Mouse (Mus musculus) stomach, embryonic 14.5 days (tissue): Measurements from ENCODE around the gene Fat3. TPM values are rescaled to one million over a fixed set of nuclear protein-coding genes. Genes with fewer than 3 reads are reported as not detected.

ENCODE experiments used
- ATAC-seq: fragments of 200-750 bp; cut with Nextera tagmentation; 2 replicates; pipeline ENCODE4 v1.8.0; 2017; ENCODE audit warnings: low read depth, moderate TSS enrichment; ENCODE audit not compliant: insufficient number of reproducible peaks, insufficient read depth, low FRiP score
- H3K27ac ChIP-seq: fragments of 300-500 bp; sonication (generic); 2 replicates; pipeline ENCODE4 v1.5.1; 2014; ENCODE audit warnings: mild to moderate bottlenecking, low read length, moderate library complexity, mixed read lengths
- H3K27me3 ChIP-seq: fragments of 300-500 bp; sonication (generic); 2 replicates; pipeline ENCODE4 v1.6.1; 2014; ENCODE audit warnings: low read length, control low read depth, mixed read lengths; ENCODE audit not compliant: control insufficient read depth, insufficient read depth
- H3K36me3 ChIP-seq: fragments of 300-500 bp; sonication (generic); 2 replicates; pipeline ENCODE4 v1.6.1; 2014; ENCODE audit warnings: mild to moderate bottlenecking, control low read depth, low read length, moderate library complexity, mixed read lengths; ENCODE audit not compliant: control insufficient read depth, insufficient read depth
- H3K4me1 ChIP-seq: fragments of 300-500 bp; sonication (generic); 2 replicates; pipeline ENCODE4 v1.6.1; 2014; ENCODE audit warnings: low read length, control low read depth, mixed read lengths; ENCODE audit not compliant: control insufficient read depth, insufficient read depth
- H3K4me2 ChIP-seq: fragments of 300-500 bp; sonication (generic); replicated peaks from 2 replicates; pipeline ENCODE4 v1.6.1; 2014; ENCODE audit warnings: low read depth, low read length, control low read depth
- H3K4me3 ChIP-seq: fragments of 300-500 bp; sonication (generic); 2 replicates; pipeline ENCODE4 v1.5.1; 2014; ENCODE audit warnings: low read depth, low read length, control low read depth
- H3K9ac ChIP-seq: fragments of 300-500 bp; sonication (generic); replicated peaks from 2 replicates; pipeline ENCODE4 v1.6.1; 2014; ENCODE audit warnings: low read depth, mild to moderate bottlenecking, control low read depth, low read length, moderate library complexity, mixed read lengths
- H3K9me3 ChIP-seq: fragments of 300-500 bp; sonication (generic); 2 replicates; pipeline ENCODE4 v1.6.1; 2016; ENCODE audit warnings: low read depth, low read length, control low read depth; ENCODE audit not compliant: control insufficient read depth
- whole genome bisulfite sequencing: fragments of 180-500 bp; shearing (Covaris S2); extraction: QIAGEN DNeasy Blood & Tissue Kit; methylation state at CpG from one replicate; pipeline ENCODE4 v1.1.7; 2014; 5-methylcytosine and 5-hydroxymethylcytosine counted together
- polyA plus RNA-seq: library from polyadenylated mRNA; unstranded; fragments of >200 nt; fragmentation: Nextera tagmentation; extraction: Ambion mirVana; gene quantifications from 2 replicates; pipeline ENCODE4 v1.2.1, GENCODE M21; 2014

The Fat3 gene
- polyA plus RNA-seq, 1 experiment from 2014 or later, result 3.2 TPM

GRCm38 (mm10) chr9:16024706-16025105, 476.4 kb downstream of the Fat3 start:
- no peaks in the 10 kb centered on the region for H3K36me3 ChIP-seq
- WGBS, result 95% methylated on average over 7 of the region's 7 CpGs
- no peak overlapping the region for H3K27ac ChIP-seq
- H3K9ac ChIP-seq, result no peak overlapping the region
- no peak for ATAC-seq
- H3K4me2 ChIP-seq, result no peak overlapping the region
- no peaks in the 10 kb centered on the region for H3K27me3 ChIP-seq
- no peak overlapping the region for H3K4me3 ChIP-seq
- H3K9me3 ChIP-seq, result no peaks in the 10 kb centered on the region
- no peaks in the 10 kb centered on the region for H3K4me1 ChIP-seq

GRCm38 (mm10) chr9:16014115-16014514, 487.0 kb downstream of the Fat3 start:
- no peaks in the 10 kb centered on the region for H3K4me1 ChIP-seq
- no peak overlapping the region for H3K4me2 ChIP-seq
- ATAC-seq, result no peak
- H3K36me3 ChIP-seq, result no peaks in the 10 kb centered on the region
- H3K27me3 ChIP-seq, result no peaks in the 10 kb centered on the region
- H3K9me3 ChIP-seq, result no peaks in the 10 kb centered on the region
- WGBS, result 64% methylated on average over 2 of the region's 2 CpGs
- H3K27ac ChIP-seq, result no peak overlapping the region
- no peak overlapping the region for H3K4me3 ChIP-seq
- no peak overlapping the region for H3K9ac ChIP-seq

- Histone ChIP-seq H3K4me2 (no peak overlapping the region), H3K9me3 (no peaks in the 10 kb centered on the region), H3K9ac (no peak overlapping the region), H3K4me1 (no peaks in the 10 kb centered on the region), H3K4me3 (no peak overlapping the region), H3K27me3 (no peaks in the 10 kb centered on the region), H3K27ac (no peak overlapping the region), H3K36me3 (no peaks in the 10 kb centered on the region)
- WGBS, result 88% methylated on average over 3 of the region's 3 CpGs
- no peak for ATAC-seq
These were observed 489.7 kb downstream of the Fat3 start for GRCm38 (mm10) chr9:16011382-16011781.

- H3K27ac ChIP-seq, result no peak overlapping the region
- ATAC-seq, result no peak
- 89% methylated on average over 5 of the region's 5 CpGs for WGBS
- H3K27me3 ChIP-seq, result no peaks in the 10 kb centered on the region
- no peak overlapping the region for H3K4me3 ChIP-seq
- no peak overlapping the region for H3K9ac ChIP-seq
- H3K9me3 ChIP-seq, result no peaks in the 10 kb centered on the region
- H3K4me1 ChIP-seq, result no peaks in the 10 kb centered on the region
- H3K36me3 ChIP-seq, result no peaks in the 10 kb centered on the region
- H3K4me2 ChIP-seq, result no peak overlapping the region
These were observed 493.6 kb downstream of the Fat3 start for GRCm38 (mm10) chr9:16007516-16007915.

GRCm38 (mm10) chr9:16002991-16003390, 498.1 kb downstream of the Fat3 start:
- Histone ChIP-seq H3K27ac (no peak overlapping the region), H3K27me3 (no peaks in the 10 kb centered on the region), H3K4me3 (no peak overlapping the region), H3K4me2 (no peak overlapping the region), H3K9me3 (no peaks in the 10 kb centered on the region), H3K4me1 (no peaks in the 10 kb centered on the region), H3K36me3 (no peaks in the 10 kb centered on the region), H3K9ac (no peak overlapping the region)
- no peak for ATAC-seq
- 79% methylated on average over 1 of the region's 1 CpGs for WGBS

GRCm38 (mm10) chr9:15994762-15995161, 506.3 kb downstream of the Fat3 start:
- ATAC-seq, result no peak
- no peaks in the 10 kb centered on the region for H3K27me3 ChIP-seq
- H3K36me3 ChIP-seq, result no peaks in the 10 kb centered on the region
- no peak overlapping the region for H3K4me2 ChIP-seq
- H3K9me3 ChIP-seq, result no peaks in the 10 kb centered on the region
- no peak overlapping the region for H3K4me3 ChIP-seq
- H3K9ac ChIP-seq, result no peak overlapping the region
- no peak overlapping the region for H3K27ac ChIP-seq
- 77% methylated on average over 7 of the region's 7 CpGs for WGBS
- no peaks in the 10 kb centered on the region for H3K4me1 ChIP-seq

- Histone ChIP-seq H3K9me3 (no peaks in the 10 kb centered on the region), H3K27me3 (no peaks in the 10 kb centered on the region), H3K4me3 (no peak overlapping the region), H3K27ac (no peak overlapping the region), H3K4me2 (no peak overlapping the region), H3K36me3 (no peaks in the 10 kb centered on the region), H3K4me1 (no peaks in the 10 kb centered on the region), H3K9ac (no peak overlapping the region)
- no peak for ATAC-seq
- WGBS, result 82% methylated on average over 4 of the region's 4 CpGs
These were observed 506.9 kb downstream of the Fat3 start for GRCm38 (mm10) chr9:15994177-15994576.

- ATAC-seq, result no peak
- no peak overlapping the region for H3K4me2 ChIP-seq
These were observed 508.8 kb downstream of the Fat3 start for GRCm38 (mm10) chr9:15992158-15992846.

GRCm38 (mm10) chr9:15978317-15978716, 522.8 kb downstream of the Fat3 start:
- Histone ChIP-seq H3K27ac (no peak overlapping the region), H3K27me3 (no peaks in the 10 kb centered on the region), H3K4me3 (no peak overlapping the region), H3K9ac (no peak overlapping the region), H3K4me1 (0 out of 2 replicates have a peak, but pooled peaks cover 5% of the 10 kb centered on the region), H3K36me3 (no peaks in the 10 kb centered on the region), H3K9me3 (no peaks in the 10 kb centered on the region), H3K4me2 (no peak overlapping the region)
- WGBS, result 88% methylated on average over 14 of the region's 14 CpGs
- ATAC-seq, result no peak

More at GRCm38 (mm10) chr9:15992158-15992846, 508.8 kb downstream of the Fat3 start:
- 75% methylated on average over 7 of the region's 7 CpGs for WGBS
- Histone ChIP-seq H3K9me3 (no peaks in the 10 kb centered on the region), H3K36me3 (no peaks in the 10 kb centered on the region), H3K4me3 (no peak overlapping the region), H3K27ac (no peak overlapping the region), H3K4me1 (no peaks in the 10 kb centered on the region), H3K9ac (no peak overlapping the region), H3K27me3 (no peaks in the 10 kb centered on the region)
